Mouse (Mus musculus): ENCODE results near the gene Idi2. TPM values are rescaled to one million over a fixed set of nuclear protein-coding genes. Genes with fewer than 3 reads are reported as not detected.
"Not testable (repeated sequence)": the region's sequence is repeated elsewhere in the genome, so short reads cannot be mapped to it uniquely, and the experiment has no call there.

Gene Idi2
- not detected in 2 replicates for polyA plus RNA-seq (2015; fragmentation: Nextera tagmentation; extraction: Ambion mirVana)

DNA sequence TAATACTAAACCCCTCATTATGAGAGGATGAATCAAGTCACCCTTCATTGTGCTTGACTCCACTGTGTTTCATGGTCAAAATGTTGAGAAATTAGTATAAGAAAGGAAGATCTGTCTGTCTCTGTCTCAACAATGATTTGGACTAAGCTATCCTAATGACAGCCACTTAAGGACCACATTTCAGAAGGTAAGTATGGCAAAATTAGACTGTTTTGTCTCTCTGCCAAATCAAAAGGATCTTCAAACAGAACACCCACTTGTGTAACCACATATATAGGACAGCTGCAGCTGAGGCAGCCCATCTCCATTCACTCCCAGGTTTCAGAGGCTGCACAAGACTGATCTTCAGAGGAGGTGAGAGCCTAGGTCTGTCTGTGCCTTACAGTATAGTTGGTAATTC, at the start of gene Idi2:
Gene Idi2 (plus strand): TSS at position 301 of the 400 bp plus-strand sequence.
- not testable (repeated sequence) for ATAC-seq; H3K4me2 ChIP-seq (replicated peaks); H3K36me3 ChIP-seq; H3K27me3 ChIP-seq; H3K4me1 ChIP-seq (replicated peaks); H3K27ac ChIP-seq; H3K9ac ChIP-seq (replicated peaks); H3K9me3 ChIP-seq; H3K4me3 ChIP-seq (replicated peaks)

DNA sequence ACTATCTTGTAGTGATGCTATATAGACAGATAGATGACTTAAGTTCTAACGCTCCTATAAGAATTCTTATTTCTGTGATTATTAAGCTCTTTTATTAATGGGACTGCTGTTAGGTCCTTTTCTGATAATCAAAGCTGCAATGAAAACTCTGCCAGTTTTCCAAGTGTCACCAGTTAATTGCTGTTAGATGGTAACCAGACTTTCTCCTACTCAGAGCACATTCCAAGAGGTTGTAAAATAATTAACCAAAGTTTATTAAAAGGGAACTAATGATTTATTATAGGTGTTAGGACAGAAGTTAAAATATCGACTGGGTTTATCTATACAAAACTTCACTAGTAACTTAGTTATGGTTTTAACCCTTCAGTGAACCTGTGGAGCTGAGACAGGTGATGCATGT, 46.7 kb upstream of the Idi2 start:
- 97% methylated on average over 2 of the region's 2 CpGs for WGBS
- H3K27me3 ChIP-seq; H3K9me3 ChIP-seq; H3K36me3 ChIP-seq; H3K9ac ChIP-seq (replicated peaks); H3K4me1 ChIP-seq (replicated peaks); H3K27ac ChIP-seq; H3K4me2 ChIP-seq (replicated peaks); H3K4me3 ChIP-seq (replicated peaks); ATAC-seq: not testable (repeated sequence)

DNA sequence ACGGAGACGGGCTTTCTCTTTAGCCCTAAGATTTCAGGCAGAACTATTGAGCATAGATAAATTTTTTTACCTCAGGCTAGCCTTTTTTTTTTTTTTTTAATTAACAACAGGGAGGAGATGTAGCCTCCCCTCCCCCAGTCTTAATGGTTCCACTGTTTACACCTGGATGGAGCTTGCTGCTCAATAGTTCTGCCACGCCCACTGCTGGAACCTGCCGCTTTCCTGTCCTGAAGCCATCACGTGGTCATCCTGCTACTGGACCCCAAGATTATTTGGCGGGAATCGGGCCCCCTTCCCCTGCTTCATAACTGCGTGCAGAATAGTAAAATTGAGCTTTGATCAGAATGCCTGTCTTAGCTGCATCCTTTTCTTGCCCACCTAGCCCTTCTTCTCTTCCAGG, 38.8 kb upstream of the Idi2 start:
- H3K4me2 ChIP-seq (replicated peaks); H3K4me1 ChIP-seq (replicated peaks); H3K9me3 ChIP-seq; H3K27ac ChIP-seq; H3K27me3 ChIP-seq; H3K36me3 ChIP-seq; H3K9ac ChIP-seq (replicated peaks); H3K4me3 ChIP-seq (replicated peaks); ATAC-seq: not testable (repeated sequence)
- WGBS, result 92% methylated on average over 8 of the region's 8 CpGs

DNA sequence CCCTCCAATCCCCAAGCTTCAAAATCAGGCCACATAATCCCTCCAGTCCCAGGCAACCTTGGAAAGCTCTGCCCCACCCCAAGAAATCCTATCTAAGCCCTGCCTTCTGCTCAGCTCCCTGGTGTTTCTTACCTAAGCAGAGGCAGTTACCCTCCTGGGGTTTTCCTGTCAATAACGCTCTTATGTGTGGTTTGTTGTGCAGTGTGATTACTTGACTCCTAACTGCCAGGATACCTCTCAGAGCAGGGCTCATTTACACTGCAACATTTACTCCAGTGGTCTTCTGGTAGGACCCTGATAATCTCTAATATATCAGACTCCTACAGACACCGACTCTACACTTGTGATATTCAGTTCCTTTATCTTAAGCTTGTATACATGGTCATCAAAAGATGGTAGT, 19.2 kb upstream of the Idi2 start:
- Histone ChIP-seq H3K4me1 (replicated peaks) (no peaks in the 10 kb centered on the region), H3K27me3 (no peaks in the 10 kb centered on the region), H3K4me2 (replicated peaks) (no peak overlapping the region), H3K9me3 (no peaks in the 10 kb centered on the region), H3K4me3 (replicated peaks) (no peak overlapping the region), H3K9ac (replicated peaks) (no peak overlapping the region), H3K27ac (no peak overlapping the region), H3K36me3 (no peaks in the 10 kb centered on the region)
- no peak for ATAC-seq
- WGBS, result 72% methylated on average over 2 of the region's 2 CpGs

DNA sequence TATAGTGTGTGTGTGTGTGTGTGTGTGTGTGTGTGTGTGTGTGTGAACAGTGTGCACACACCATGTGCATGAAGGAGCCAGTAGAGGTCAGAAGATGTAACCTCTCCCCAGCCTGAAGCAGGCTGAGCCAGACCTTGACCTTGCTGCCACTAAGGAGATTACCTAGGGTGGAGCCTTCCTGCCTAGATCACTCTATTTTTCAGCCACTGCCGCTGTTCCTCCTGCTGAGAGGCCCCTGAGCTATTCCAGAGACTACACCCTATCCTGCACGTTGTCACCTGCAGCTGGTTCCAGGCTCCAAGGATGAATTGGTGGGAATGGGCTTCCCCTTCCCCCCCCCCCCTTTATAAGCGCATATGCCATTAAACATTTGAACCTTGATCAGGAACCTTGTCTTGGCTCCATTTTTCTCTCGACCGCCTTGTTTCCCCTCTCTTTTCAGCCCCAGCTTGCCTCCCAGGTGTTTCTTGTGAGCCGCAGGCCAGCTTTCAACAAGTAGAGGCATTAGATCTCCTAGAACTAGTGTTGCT, 15.0 kb upstream of the Idi2 start:
- not testable (repeated sequence) for H3K36me3 ChIP-seq; H3K9me3 ChIP-seq; H3K27me3 ChIP-seq; H3K27ac ChIP-seq; H3K4me3 ChIP-seq (replicated peaks); ATAC-seq; H3K9ac ChIP-seq (replicated peaks); H3K4me1 ChIP-seq (replicated peaks); H3K4me2 ChIP-seq (replicated peaks)
- 83% methylated on average over 6 of the region's 6 CpGs for WGBS

DNA sequence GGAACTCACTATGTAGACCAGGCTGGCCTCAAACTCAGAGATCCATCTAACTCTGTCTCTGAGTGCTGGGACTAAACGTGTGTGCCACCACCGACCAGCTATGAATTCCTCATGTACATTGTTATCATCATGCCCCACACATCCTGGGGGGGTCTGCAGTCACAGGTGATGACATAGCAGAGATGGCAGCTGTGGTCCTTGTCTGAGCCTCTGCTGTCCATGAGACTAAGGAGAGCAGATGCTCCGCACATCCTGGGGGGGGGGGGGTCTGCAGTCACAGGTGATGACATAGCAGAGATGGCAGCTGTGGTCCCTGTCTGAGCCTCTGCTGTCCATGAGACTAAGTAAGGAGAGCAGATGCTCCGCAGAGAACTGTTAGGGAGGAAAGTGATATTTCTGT, 11.6 kb upstream of the Idi2 start:
- H3K4me3 ChIP-seq (replicated peaks); ATAC-seq; H3K4me2 ChIP-seq (replicated peaks); H3K27me3 ChIP-seq; H3K36me3 ChIP-seq; H3K27ac ChIP-seq; H3K4me1 ChIP-seq (replicated peaks); H3K9ac ChIP-seq (replicated peaks); H3K9me3 ChIP-seq: not testable (repeated sequence)
- WGBS, result 82% methylated on average over 4 of the region's 4 CpGs

DNA sequence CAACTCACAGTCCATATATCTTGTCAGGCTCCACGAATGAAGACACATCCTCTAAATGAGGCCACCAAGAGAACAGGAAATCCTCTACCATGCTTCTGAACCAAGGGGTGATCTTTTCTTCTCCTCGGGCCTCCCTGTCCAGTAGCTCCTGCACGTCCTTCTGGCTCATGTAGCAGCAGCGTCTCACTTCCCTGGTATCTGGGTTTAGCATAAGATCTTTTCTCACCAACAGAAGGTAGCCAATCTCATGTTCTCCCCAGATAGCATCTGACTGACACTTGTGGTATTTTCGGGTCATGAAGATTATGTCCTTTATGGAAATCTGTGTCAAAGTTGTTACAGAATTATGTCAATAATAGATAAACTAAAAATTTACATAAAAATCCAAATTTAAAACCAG, 11.0 kb upstream of the Idi2 start:
- not testable (repeated sequence) for ATAC-seq; H3K9me3 ChIP-seq; H3K36me3 ChIP-seq; H3K4me2 ChIP-seq (replicated peaks); H3K9ac ChIP-seq (replicated peaks); H3K4me3 ChIP-seq (replicated peaks); H3K27me3 ChIP-seq; H3K4me1 ChIP-seq (replicated peaks); H3K27ac ChIP-seq
- WGBS, result 62% methylated on average over 1 of the region's 5 CpGs

DNA sequence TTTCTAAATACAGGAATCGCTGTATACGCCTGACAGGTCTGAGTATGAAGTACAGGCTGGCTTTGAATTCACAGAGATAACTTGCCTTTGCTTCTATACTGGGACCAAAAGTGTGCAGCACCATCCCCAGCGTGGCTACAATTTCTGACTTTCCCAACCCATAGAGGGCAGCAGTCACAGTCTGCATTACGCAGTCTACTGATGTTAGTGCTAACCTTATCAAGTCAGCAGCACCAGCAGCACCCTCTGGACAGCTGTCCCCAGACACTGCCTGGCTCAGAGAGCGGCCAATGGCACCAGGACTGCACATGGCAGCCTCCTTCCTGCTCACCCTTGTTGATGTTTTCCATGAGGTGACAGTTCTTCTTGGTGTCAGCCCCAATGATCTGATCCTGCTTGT, 8.8 kb upstream of the Idi2 start:
- H3K27ac ChIP-seq; H3K4me3 ChIP-seq (replicated peaks); H3K36me3 ChIP-seq; H3K27me3 ChIP-seq; H3K4me2 ChIP-seq (replicated peaks); ATAC-seq; H3K9me3 ChIP-seq; H3K9ac ChIP-seq (replicated peaks); H3K4me1 ChIP-seq (replicated peaks): not testable (repeated sequence)
- WGBS, result no CpG with 5 or more reads among the region's 5 CpGs

DNA sequence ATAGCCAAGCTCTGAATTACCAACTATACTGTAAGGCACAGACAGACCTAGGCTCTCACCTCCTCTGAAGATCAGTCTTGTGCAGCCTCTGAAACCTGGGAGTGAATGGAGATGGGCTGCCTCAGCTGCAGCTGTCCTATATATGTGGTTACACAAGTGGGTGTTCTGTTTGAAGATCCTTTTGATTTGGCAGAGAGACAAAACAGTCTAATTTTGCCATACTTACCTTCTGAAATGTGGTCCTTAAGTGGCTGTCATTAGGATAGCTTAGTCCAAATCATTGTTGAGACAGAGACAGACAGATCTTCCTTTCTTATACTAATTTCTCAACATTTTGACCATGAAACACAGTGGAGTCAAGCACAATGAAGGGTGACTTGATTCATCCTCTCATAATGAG, 4.5 kb upstream of the Idi2 start, which contains the start of gene Gm9745:
Gene Gm9745 (minus strand): TSS at position 101 of the 400 bp plus-strand sequence.
- not testable (repeated sequence) for H3K9ac ChIP-seq (replicated peaks); ATAC-seq; H3K27ac ChIP-seq; H3K9me3 ChIP-seq; H3K27me3 ChIP-seq; H3K4me2 ChIP-seq (replicated peaks); H3K4me3 ChIP-seq (replicated peaks); H3K36me3 ChIP-seq; H3K4me1 ChIP-seq (replicated peaks)

DNA sequence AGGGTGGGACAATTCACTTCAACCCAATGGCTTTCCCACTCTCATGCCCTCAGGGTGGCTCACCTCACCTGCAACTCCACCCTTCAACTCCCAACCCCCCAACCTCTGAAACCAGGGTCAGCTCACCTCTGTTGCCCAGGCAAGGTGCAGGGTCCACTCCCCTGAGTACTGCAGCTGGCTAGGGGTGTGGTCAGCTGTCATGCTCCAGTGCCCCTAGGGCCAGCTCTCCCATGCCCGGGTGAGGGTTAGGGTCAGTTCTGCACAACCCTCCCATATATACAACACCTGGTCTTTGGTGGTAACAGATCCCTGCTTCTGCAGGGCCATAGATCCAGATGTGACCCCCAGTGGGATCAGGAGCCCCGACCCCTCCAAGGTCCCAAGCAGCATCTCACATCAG, 2.5 kb downstream of the Idi2 start:
- not testable (repeated sequence) for H3K27me3 ChIP-seq; H3K36me3 ChIP-seq; ATAC-seq; H3K27ac ChIP-seq; H3K9ac ChIP-seq (replicated peaks); H3K4me3 ChIP-seq (replicated peaks); H3K4me2 ChIP-seq (replicated peaks); H3K4me1 ChIP-seq (replicated peaks); H3K9me3 ChIP-seq
- WGBS, result 70% methylated on average over 1 of the region's 2 CpGs

DNA sequence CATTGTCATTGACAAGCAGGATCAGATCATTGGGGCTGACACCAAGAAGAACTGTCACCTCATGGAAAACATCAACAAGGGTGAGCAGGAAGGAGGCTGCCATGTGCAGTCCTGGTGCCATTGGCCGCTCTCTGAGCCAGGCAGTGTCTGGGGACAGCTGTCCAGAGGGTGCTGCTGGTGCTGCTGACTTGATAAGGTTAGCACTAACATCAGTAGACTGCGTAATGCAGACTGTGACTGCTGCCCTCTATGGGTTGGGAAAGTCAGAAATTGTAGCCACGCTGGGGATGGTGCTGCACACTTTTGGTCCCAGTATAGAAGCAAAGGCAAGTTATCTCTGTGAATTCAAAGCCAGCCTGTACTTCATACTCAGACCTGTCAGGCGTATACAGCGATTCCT, 4.2 kb downstream of the Idi2 start:
- H3K9ac ChIP-seq (replicated peaks); H3K4me2 ChIP-seq (replicated peaks); ATAC-seq; H3K4me3 ChIP-seq (replicated peaks); H3K27me3 ChIP-seq; H3K36me3 ChIP-seq; H3K27ac ChIP-seq; H3K9me3 ChIP-seq; H3K4me1 ChIP-seq (replicated peaks): not testable (repeated sequence)
- WGBS, result no CpG with 5 or more reads among the region's 5 CpGs

DNA sequence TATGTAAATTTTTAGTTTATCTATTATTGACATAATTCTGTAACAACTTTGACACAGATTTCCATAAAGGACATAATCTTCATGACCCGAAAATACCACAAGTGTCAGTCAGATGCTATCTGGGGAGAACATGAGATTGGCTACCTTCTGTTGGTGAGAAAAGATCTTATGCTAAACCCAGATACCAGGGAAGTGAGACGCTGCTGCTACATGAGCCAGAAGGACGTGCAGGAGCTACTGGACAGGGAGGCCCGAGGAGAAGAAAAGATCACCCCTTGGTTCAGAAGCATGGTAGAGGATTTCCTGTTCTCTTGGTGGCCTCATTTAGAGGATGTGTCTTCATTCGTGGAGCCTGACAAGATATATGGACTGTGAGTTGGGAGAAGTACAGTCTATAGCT, 6.4 kb downstream of the Idi2 start:
- WGBS, result 88% methylated on average over 1 of the region's 5 CpGs
- not testable (repeated sequence) for ATAC-seq; H3K9ac ChIP-seq (replicated peaks)

DNA sequence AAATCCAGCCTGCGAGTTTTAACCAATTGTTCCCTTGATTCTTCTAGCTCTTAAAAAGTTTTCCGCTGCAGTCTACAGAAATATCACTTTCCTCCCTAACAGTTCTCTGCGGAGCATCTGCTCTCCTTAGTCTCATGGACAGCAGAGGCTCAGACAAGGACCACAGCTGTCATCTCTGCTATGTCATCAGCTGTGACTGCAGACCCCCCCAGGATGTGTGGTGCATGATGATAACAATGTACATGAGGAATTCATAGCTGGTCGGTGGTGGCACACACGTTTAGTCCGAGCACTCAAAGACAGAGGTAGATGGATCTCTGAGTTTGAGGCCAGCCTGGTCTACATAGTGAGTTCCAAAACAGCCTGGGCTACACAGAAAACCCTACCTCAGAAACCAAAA, 6.9 kb downstream of the Idi2 start:
- not testable (repeated sequence) for H3K4me1 ChIP-seq (replicated peaks); H3K9me3 ChIP-seq; H3K27me3 ChIP-seq; H3K4me2 ChIP-seq (replicated peaks); H3K9ac ChIP-seq (replicated peaks); H3K36me3 ChIP-seq; ATAC-seq; H3K27ac ChIP-seq; H3K4me3 ChIP-seq (replicated peaks)
- 91% methylated on average over 6 of the region's 6 CpGs for WGBS

More for the DNA sequence above, 6.4 kb downstream of the Idi2 start:
- not testable (repeated sequence) for H3K36me3 ChIP-seq; H3K4me1 ChIP-seq (replicated peaks); H3K27me3 ChIP-seq; H3K9me3 ChIP-seq; H3K4me2 ChIP-seq (replicated peaks); H3K4me3 ChIP-seq (replicated peaks); H3K27ac ChIP-seq
